Mouse (Mus musculus) small intestine, adult 2 months (tissue): ENCODE measurements at regions not wholly inside any gene's neighbourhood (a gene's known extent, or its start where the extent isn't known, plus 50 kb on each side); places are given as distances from the start of the nearest gene placed in this dataset.

Experiments used
- CTCF ChIP-seq: fragments of 200-500 bp; IDR thresholded peaks from 2 replicates; pipeline ENCODE4 v1.5.1; 2012; ENCODE audit warnings: low read depth, mild to moderate bottlenecking, control low read depth, inconsistent platforms, low read length, moderate library complexity, mixed read lengths; ENCODE audit not compliant: insufficient replicate concordance, insufficient read length; ENCODE audit errors: extremely low read depth
- POLR2A ChIP-seq: fragments of 200-500 bp; IDR thresholded peaks from 2 replicates; pipeline ENCODE4 v1.6.1; 2012; ENCODE audit warnings: low read depth, mild to moderate bottlenecking, control low read depth, inconsistent platforms, low read length, moderate library complexity

DNA sequence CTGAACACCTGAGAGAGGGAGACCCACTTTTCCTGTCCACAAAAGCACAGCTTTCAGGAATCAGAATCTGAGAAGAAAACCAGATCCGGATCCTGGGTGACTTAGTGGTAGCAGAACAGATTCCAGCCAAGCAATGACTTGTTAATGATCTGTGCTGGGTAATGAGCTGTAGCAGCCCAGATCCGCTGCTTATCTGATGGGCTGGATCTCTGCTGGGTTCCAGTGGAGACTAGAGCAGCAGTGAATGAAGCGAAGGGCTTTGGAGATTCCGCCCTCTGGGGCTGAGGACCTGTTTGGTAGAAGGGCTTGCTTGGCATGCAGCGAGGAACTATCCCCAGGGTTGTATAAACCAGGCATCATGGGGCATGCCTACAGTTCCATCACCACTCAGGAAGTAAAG is 156.3 kb downstream of the Maf start:
- TF ChIP-seq POLR2A (no peak), CTCF (no peak)
